ENCODE assay signal across 8 mouse cellular contexts in the genomic region with DNA sequence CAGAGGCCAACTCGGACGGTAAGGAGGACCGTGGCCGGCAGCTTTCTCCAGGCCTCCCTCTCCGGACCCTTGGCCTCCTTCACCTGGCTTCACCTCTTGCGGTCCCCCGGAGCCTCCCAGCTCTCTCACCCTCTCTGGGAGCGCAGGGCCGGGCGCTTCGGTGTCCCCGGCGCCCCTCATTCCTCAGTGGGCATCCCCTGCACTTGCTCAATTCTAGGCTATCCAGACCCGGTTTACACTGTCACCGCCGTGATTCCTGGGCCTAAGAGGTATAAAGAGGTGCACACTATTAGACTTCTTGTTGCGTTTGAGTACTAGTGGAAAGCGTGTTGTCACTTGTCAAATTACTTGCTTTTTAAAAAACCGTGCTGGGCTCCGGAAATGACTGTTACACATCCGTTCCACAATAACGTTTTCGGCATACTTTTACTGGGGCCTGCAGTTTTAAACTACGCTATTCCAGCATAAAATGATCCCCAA. TPM values are rescaled to one million over a fixed set of nuclear protein-coding genes. Genes with fewer than 3 reads are reported as not detected.
DNase-seq lines count a peak whose midpoint lies in the region; ATAC-seq and TF ChIP-seq lines count a peak whose summit lies in the region.

No protein-coding gene starts in this region.

- no peaks in the 10 kb centered on the region for H3K27me3 ChIP-seq in lung, embryonic 14.5 days (ENCODE audit: insufficient read depth, low read length)
- no peaks in the 10 kb centered on the region for H3K27me3 ChIP-seq in embryonic facial prominence, embryonic 10.5 days (replicated peaks; ENCODE audit: low read depth, poor library complexity, severe bottlenecking)
- no peaks in the 10 kb centered on the region for H3K27me3 ChIP-seq in intestine, embryonic 15.5 days (replicated peaks)

- H3K9me3 ChIP-seq in lung, embryonic 14.5 days (ENCODE audit: low read depth, low read length) = no peaks in the 10 kb centered on the region
- H3K9me3 ChIP-seq in embryonic facial prominence, embryonic 10.5 days = no peaks in the 10 kb centered on the region
- no peaks in the 10 kb centered on the region for H3K9me3 ChIP-seq in intestine, embryonic 15.5 days

- peak overlapping the region; percentile 82 for H3K9ac ChIP-seq in lung, embryonic 14.5 days
- H3K9ac ChIP-seq in intestine, embryonic 15.5 days = peak overlapping the region; percentile 96

- TF ChIP-seq CTCF in lung, embryonic 14.5 days (IDR thresholded peaks at IDR 0.05; ENCODE audit: low read depth) = no peak; the same call in 1 of the 2 replicates

- peak overlapping the region; percentile 66 for H3K27ac ChIP-seq in lung, embryonic 14.5 days (ENCODE audit: low read depth)
- peak overlapping the region; percentile 96 for H3K27ac ChIP-seq in embryonic facial prominence, embryonic 10.5 days (replicated peaks)
- peak overlapping the region; percentile 87 for H3K27ac ChIP-seq in intestine, embryonic 15.5 days

- 0 out of 2 replicates have a peak, but pooled peaks cover 7% of the 10 kb centered on the region for H3K36me3 ChIP-seq in lung, embryonic 14.5 days (ENCODE audit: insufficient read depth)
- H3K36me3 ChIP-seq in embryonic facial prominence, embryonic 10.5 days (replicated peaks) = peaks cover 15% of the 10 kb centered on the region
- H3K36me3 ChIP-seq in intestine, embryonic 15.5 days = no peaks in the 10 kb centered on the region

- under 1% methylated on average over 24 of the region's 24 CpGs for WGBS in lung, embryonic 14.5 days
- WGBS in embryonic facial prominence, embryonic 10.5 days = 2% methylated on average over 24 of the region's 24 CpGs
- under 1% methylated on average over 24 of the region's 24 CpGs for whole genome bisulfite sequencing in intestine, embryonic 15.5 days

- H3K4me2 ChIP-seq in lung, embryonic 14.5 days = peak overlapping the region; percentile 76
- peak overlapping the region; percentile 67 for H3K4me2 ChIP-seq in intestine, embryonic 15.5 days (replicated peaks)

- H3K4me1 ChIP-seq in lung, embryonic 14.5 days (ENCODE audit: insufficient read depth) = peaks cover 6% of the 10 kb centered on the region; the same call in 1 of the 2 replicates
- H3K4me1 ChIP-seq in embryonic facial prominence, embryonic 10.5 days = peaks cover 15% of the 10 kb centered on the region
- peaks cover 7% of the 10 kb centered on the region for H3K4me1 ChIP-seq in intestine, embryonic 15.5 days (replicated peaks)

- peak overlapping the region; percentile 69 for H3K4me3 ChIP-seq in lung, embryonic 14.5 days (ENCODE audit: low read depth, low read length)
- H3K4me3 ChIP-seq in embryonic facial prominence, embryonic 10.5 days = peak overlapping the region; percentile 94
- H3K4me3 ChIP-seq in intestine, embryonic 15.5 days (replicated peaks) = peak overlapping the region; percentile 91

- DNase-seq in lung, embryonic 14.5 days = peak; percentile 27
- DNase-seq in lung, postnatal 14 days = no peak
- no peak for DNase-seq in embryonic facial prominence, embryonic 10.5 days (ENCODE audit: low spot score)
- no peak for DNase-seq in urinary bladder, postnatal 36 days (ENCODE audit: low spot score in 2 of 2)
- DNase-seq in kidney, adult 11 months = no peak
- DNase-seq in layer of hippocampus, postnatal 10 days (ENCODE audit: low spot score in 2 of 2) = no peak

- peak; percentile 63 for ATAC-seq in lung, embryonic 14.5 days (ENCODE audit: insufficient read depth)
- ATAC-seq in intestine, embryonic 15.5 days = peak; percentile 78
- peak; percentile 10; the same call in 1 of the 2 replicates for ATAC-seq in monocyte, adult 5-6 weeks (replicated peaks; ENCODE audit: insufficient number of reproducible peaks, low FRiP score, low TSS enrichment, poor library complexity, severe bottlenecking)

RNA-seq across cellular contexts. Expression of gene Chordc1, which starts 0.6 kb away (rescaled TPM):
- polyA plus RNA-seq in lung, embryonic 14.5 days (2014; fragmentation: Nextera tagmentation; extraction: Ambion mirVana) = 109 and 113 TPM in 2 replicates
- 160 and 165 TPM in 2 replicates for polyA plus RNA-seq in embryonic facial prominence, embryonic 10.5 days (2016; fragmentation: Nextera tagmentation; extraction: Ambion mirVana)
- polyA plus RNA-seq in intestine, embryonic 15.5 days (2015; fragmentation: Nextera tagmentation; extraction: Ambion mirVana) = 98.2 and 98.3 TPM in 2 replicates
- 72.2 to 138 TPM (median 89.4 TPM) in 3 replicates for total RNA-seq in monocyte, adult 5-6 weeks (2017)
- total RNA-seq in layer of hippocampus, postnatal 10 days (2021) = 10 to 100 TPM; 68.7 to 76.3 TPM

Comparison
In these comparisons a context has a peak if more than half of its experiments do, and no peak if none do; other contexts are left out.
1. ATAC-seq: peak in every context shown above with its lines; median percentile 78 in intestine, embryonic 15.5 days; 63 in lung, embryonic 14.5 days; 10 in monocyte, adult 5-6 weeks.